Mouse (Mus musculus): ENCODE data around the gene Ggnbp2.
"Not testable (repeated sequence)": the region's sequence is repeated elsewhere in the genome, so short reads cannot be mapped to it uniquely, and the experiment has no call there.

Ggnbp2 gene

GRCm38 (mm10) chr11:84879772-84880464, 9.3 kb upstream of the Ggnbp2 start, which contains the start of the genes Myo19 and Pigw:
Gene Myo19 (plus strand): TSS chr11:84880148.
Gene Pigw (minus strand): TSS chr11:84880285.
- DNase-seq (ENCODE audit: low read depth, low spot score) = peak; percentile 90

DNA sequence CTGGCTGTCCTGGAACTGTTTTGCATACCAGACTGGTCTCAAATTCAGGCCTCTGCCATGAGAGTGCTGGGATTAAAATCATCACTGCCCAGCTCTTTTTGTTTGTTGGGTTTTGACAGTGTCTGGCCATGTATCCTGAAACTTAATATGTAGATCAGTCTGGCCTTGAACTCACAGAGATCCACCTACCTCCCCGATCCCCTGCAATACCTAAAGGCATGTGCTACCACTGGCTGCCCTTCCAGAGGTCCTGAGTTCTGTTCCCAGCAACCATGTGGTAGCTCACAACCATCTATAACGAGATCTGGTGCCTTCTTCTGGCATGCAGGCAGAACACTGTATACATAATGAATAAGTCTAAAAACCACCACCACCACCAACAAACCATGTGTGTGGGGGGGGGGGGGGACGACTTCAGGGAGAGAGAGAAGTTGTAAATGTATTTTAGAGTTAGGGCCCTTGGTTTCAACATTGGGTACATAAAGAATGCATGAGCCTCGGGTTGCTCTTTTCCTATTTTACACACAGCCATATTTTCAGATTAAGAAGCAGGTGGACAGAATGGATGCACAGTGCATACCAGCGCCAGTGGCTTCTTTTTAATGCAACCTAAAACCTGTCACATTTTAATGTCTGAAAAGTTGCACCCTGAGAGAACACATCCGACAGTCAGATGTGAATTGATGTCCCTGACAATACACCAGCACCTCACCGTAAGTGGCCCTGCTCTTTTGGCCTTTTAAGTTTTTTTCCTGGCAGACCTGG, 8.6 kb upstream of the Ggnbp2 start:
- no peak for DNase-seq (ENCODE audit: low read depth, low spot score)

GRCm38 (mm10) chr11:84876020-84876419, 5.4 kb upstream of the Ggnbp2 start:
- DNase-seq (ENCODE audit: low read depth, low spot score) = not testable (repeated sequence)

- no peak for DNase-seq (ENCODE audit: low read depth, low spot score)
These were observed 2.6 kb upstream of the Ggnbp2 start for GRCm38 (mm10) chr11:84873042-84873833.

DNA sequence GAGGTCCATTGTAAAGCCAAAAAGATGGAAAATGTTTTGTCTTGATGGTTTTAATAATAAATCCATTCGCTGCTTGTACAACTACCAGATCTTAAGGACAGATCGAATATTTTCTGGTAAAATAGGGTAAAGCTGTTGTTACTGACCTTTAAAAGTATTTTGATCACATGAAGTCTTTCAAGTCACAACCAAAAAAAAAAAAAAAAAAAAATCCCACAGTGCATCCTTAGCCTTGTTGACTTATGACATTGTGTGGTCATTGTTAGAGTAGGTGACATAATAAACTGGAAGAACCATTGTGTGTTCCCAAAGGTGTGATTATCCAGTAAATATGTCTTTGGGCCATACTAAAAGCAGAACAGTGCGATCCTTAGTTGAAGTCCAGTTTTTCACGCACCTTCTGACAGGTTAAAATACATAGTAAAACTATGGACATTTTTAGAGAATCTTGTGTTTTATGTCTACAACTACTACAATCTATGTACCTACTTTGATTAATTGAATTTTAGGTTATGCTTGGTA, 992 bp upstream of the Ggnbp2 start:
- DNase-seq (ENCODE audit: low read depth, low spot score) = no peak

DNA sequence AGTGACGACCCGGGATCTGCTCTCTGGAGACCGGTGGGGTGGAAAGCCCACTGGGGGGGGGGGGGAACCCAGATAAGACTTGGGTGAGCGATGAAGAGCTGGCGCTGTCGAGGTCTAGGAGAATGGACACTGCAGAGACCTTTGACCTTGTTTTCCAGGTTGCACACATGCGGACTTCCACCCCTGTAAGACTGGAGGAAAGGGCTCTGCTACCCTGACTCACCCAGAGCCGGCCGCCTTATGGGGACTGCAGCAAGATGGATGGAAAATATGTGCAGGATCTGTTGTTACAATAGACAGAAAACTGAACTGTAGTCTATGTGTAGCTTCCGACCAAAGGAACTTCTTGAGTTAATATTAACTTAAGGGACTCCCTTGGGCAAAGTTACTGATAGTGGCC, 429 bp upstream of the Ggnbp2 start:
- DNase-seq (ENCODE audit: low read depth, low spot score) = no peak

DNA sequence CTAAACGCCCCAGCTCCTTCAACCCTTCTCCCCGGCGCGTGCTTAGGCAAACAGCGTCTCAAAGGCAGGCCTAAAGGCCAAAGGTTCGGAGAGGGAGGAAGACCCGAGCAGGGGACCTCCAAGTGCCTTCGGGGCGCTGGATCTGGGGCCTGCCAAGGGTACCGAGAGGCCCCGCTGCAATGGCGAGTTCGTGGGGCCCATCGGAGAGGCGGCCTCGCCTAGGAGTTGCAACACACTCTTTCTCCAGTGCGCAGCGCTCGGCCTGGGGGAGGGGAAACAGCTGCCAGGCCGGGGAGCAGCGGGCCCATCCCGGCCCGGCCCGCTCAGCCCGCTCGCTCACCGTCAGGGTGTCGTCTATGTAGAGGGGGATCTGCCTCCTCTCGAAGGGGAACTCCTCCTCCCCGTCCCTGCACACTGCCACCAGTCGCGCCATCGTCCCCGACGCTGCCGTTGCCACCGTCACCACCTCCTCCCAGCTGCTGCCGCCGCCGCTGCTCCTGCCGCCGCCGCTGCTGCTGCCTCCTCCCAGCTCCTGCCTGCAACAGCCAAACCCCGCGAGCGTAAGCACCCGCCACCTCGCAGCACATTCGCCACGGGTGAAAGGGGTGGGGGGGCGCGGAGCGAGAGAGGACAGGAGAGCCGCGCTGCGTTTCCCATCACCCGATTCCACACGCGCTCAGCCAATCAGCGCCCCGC, 932 bp downstream of the Ggnbp2 start:
- DNase-seq (ENCODE audit: low read depth, low spot score) = peak; percentile 97

DNA sequence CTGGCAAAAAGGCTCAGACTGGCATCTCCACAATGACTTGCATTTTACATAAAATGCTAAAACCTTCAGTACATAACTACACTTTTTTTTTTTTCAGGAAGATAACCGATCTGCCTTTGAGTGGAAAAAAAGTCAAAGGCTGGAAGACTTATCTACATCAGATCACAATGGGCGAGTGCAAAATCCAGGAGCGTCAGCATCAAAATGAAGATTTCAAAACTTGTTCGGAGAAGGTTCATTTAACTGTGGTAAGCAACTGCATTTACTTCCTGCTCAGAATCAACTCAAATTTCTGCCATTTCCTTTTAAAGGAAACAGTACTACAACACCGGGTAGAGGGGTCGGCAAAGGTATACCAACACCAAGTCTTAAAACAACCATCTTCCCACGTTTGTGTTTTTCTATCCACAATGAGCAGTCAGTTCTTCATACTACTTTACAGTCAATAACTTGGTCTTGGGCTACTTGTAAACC, 1.8 kb downstream of the Ggnbp2 start:
- peak; percentile 45 for DNase-seq (ENCODE audit: low read depth, low spot score)

GRCm38 (mm10) chr11:84867586-84867985, 3.0 kb downstream of the Ggnbp2 start:
- no peak for DNase-seq (ENCODE audit: low read depth, low spot score)

GRCm38 (mm10) chr11:84865268-84865667, 5.3 kb downstream of the Ggnbp2 start:
- DNase-seq (ENCODE audit: low read depth, low spot score) = no peak

DNA sequence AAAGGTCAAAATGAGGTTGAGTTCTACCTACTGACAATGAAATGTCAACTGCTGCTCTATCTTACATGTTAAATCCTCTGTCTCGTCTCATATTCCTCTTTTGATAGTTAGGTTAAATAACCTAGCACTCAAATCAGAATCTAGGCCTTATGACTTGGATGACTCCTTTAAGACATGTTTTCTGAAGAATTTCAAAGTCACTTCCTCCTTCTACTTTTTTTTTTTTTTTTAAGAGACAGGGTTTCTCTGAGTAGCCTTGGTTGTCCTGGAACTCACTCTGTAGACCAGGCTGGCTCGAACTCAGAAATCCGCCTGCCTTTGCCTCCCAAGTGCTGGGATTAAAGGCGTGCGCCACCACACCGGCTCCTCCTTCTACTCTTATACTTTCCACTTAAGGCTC, 15.3 kb downstream of the Ggnbp2 start:
- DNase-seq (ENCODE audit: low read depth, low spot score) = no peak

DNA sequence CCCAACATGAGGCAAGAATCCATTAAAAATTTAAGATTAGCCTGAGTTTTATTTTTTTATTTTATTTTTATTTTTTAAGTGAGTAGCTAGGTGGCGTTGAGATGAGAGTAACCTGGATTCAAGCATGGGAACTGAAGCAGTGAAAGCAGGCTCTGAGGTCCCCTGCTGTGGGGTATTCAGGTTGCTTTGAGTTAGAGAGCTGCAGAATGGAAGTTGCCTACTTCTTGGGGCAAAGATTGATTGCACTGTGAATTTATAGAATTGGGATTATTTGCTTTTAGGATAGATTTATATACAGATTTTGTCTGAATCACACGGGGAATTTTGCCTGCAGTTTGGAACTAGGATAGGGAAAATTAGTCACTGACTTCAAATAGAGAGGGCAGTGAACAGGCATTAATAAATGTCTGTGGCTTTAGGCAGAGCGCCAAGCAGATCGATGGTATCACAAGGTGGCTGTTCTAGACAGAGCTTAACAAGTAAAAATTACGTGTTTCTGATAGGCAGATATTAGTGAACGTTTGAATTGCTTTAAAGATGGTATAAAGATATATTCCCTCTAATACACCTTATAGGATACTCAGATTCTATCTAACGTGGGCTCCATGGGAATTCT, 23.0 kb downstream of the Ggnbp2 start:
- DNase-seq (ENCODE audit: low read depth, low spot score) = no peak

DNA sequence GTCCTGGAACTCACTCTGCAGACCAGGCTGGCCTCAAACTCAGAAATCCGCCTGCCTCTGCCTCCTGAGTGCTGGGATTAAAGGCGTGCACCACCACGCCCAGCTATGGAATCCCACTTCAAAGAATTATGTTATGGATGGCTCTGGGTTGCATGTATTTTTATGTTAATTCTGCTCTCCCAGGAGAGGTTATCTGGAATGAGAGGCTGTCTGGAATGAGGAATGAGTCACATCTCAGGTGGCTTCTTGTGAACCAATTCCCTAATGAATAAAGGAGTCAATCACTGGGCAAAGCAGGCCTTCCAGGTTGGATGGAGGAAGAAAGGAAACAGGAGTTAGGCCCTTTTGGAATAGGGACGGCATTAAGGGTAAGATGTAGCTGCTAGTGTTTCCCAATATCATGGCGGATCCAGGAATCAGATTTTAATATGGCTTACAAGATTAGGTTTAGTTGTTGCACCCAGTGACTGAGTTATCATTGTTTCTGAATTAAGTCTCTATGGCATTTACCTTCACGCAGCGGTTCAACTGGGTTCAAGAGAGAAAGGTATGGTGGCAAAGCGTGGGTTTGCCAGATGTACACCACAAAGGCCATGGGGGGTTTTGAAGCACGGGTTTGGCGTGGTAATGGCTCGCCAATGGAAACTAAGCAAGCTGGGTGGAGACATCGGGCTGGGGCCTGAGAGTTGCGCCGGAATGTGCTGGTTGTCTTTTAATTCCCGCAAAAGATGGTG, 23.7 kb downstream of the Ggnbp2 start:
- no peak for DNase-seq (ENCODE audit: low read depth, low spot score)

DNA sequence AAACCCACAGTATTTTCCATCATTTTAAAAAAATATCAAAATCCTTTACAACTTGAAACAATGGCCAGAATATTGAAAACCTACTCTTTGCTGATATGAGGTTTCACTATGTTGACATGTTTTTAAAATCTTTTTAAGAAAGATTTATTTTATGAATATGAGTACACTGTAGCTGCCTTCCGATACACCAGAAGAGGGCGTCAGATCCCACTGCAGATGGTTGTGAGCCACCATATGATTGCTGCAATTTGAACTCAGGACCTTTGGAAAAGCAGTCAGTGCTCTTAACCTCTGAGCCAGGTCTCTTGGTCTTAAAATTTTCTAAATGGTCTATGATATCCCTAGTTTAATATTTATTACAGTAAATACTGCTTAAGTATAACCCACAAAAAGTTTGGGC, 31.3 kb downstream of the Ggnbp2 start:
- peak; percentile 52 for DNase-seq (ENCODE audit: low read depth, low spot score)

DNA sequence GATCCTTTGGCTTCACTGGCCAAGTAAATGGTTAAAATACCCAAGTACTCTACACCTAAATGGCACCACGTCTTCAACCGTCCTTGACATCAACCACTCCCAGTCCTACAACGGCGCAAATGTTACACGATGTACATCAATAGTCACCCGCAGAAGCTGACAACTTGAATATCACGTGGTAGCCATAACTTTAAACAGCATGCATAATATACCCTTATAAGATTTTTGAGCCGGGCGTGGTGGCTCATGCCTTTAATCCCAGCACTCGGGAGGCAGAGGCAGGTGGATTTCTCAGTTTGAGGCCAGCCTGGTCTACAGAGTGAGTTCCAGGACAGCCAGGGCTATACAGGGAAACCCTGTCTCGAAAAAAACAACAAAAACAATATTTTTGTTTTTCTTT, 41.1 kb downstream of the Ggnbp2 start:
- peak; percentile 41 for DNase-seq (ENCODE audit: low read depth, low spot score)

- peak; percentile 86 for DNase-seq (ENCODE audit: low read depth, low spot score)
These were observed 41.9 kb downstream of the Ggnbp2 start, which contains the start of gene Dhrs11 for GRCm38 (mm10) chr11:84828516-84829399. Gene Dhrs11 (minus strand): TSS chr11:84828994.

GRCm38 (mm10) chr11:84827901-84828503, 42.6 kb downstream of the Ggnbp2 start:
- DNase-seq (ENCODE audit: low read depth, low spot score) = no peak

DNA sequence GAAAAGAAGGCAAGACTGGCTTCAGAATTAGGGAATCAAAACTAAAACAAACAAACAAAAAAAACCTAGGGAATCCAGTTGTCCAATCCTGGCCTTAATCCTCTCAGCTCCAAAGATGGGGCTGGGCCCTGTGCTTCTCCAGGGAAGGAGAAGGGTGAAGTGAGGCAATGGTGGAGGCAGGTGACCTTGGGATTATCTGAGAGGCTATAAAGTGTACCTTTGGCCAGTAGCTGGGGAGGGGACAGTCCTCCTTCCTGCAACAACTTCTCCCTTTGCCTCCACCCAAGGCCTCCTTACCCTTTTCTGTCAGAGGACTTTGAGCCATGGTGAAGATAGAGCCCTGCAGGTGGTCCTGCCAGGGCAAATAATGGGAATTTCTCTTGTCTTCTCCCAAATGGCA, 43.1 kb downstream of the Ggnbp2 start:
- DNase-seq (ENCODE audit: low read depth, low spot score) = no peak

DNA sequence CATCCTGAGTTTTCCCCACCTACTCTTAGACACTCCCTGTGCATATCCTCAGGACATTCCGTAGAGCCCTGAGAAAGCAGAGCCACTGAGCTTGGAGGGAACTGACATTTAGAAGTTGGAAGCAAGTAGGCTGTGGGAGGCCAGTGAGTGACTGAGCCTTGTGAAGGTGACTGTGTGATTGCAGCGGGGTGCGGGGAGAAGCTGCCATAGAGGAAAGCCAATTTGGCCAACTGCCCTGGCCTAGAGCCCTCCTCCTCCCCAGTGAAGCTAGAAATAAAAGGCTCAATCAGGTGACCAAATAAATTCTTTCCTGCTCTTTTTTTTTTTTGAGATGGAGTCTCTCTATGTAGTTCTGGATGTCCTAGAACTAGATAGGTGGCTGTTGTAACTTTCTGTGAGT, 44.4 kb downstream of the Ggnbp2 start:
- no peak for DNase-seq (ENCODE audit: low read depth, low spot score)
